Mouse (Mus musculus): ENCODE measurements around the gene Pdlim3. TPM values are rescaled to one million over a fixed set of nuclear protein-coding genes. Genes with fewer than 3 reads are reported as not detected.

The Pdlim3 gene
- polyA plus RNA-seq, 1 experiment from 2014 or later: 134 TPM

DNA sequence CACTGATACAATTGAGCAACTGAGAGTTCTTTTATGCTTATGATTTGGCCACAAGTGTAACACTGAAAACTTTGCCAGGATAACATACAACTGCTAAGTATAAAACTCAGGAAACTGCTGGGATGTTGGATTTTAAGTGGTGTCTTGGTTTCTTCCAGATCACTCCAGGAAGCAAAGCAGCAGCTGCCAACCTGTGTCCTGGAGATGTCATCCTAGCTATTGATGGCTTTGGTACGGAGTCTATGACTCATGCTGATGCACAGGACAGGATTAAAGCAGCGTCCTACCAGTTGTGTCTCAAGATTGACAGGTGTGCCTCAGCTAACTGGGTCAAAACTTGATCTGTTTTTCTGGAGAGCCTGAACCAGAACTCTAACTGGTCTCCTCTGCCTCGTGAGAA lies 11.3 kb downstream of the Pdlim3 start:
- no peaks in the 10 kb centered on the region for H3K27me3 ChIP-seq (replicated peaks; ENCODE audit: control insufficient read depth, insufficient read depth, low read length)
- WGBS: 79% methylated on average over 3 of the region's 3 CpGs
- no peak for ATAC-seq
- no peak overlapping the region for H3K27ac ChIP-seq (ENCODE audit: low read depth, low read length)
- H3K4me2 ChIP-seq (replicated peaks; ENCODE audit: low read depth): no peak overlapping the region
- no peak overlapping the region for H3K4me3 ChIP-seq (ENCODE audit: low read depth, low read length)
- H3K9ac ChIP-seq (ENCODE audit: low read depth, low read length): no peak overlapping the region
- TF ChIP-seq CTCF (IDR thresholded peaks at IDR 0.05; ENCODE audit: low read depth): no peak
- H3K9me3 ChIP-seq (ENCODE audit: control insufficient read depth): no peaks in the 10 kb centered on the region
- no peaks in the 10 kb centered on the region for H3K4me1 ChIP-seq (replicated peaks; ENCODE audit: control insufficient read depth, insufficient read depth, low read length)
- no peaks in the 10 kb centered on the region for H3K36me3 ChIP-seq (ENCODE audit: control insufficient read depth, insufficient read depth)

DNA sequence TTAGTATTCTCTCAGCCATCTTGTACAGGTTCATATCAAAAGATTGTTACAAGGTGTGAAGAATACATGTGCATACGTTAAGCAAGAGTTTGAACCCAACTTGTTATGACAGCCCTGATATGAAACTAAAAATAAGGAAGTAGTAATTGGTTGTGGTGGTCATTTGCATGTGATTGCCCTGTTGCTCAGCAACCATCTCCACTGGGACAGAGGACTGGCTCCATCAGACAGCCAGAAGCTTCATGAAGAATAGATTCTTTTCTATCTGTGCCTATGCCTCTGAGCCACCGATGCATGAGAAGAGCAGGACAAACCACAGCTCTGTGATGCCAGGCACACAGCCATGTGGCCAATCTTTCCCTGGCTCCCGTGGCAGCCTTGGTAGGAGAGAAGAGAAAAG lies 14.5 kb downstream of the Pdlim3 start:
- H3K4me1 ChIP-seq (replicated peaks; ENCODE audit: control insufficient read depth, insufficient read depth, low read length): no peaks in the 10 kb centered on the region
- no peak overlapping the region for H3K27ac ChIP-seq (ENCODE audit: low read depth, low read length)
- no peak for ATAC-seq
- no peaks in the 10 kb centered on the region for H3K36me3 ChIP-seq (ENCODE audit: control insufficient read depth, insufficient read depth)
- H3K4me2 ChIP-seq (replicated peaks; ENCODE audit: low read depth): no peak overlapping the region
- no peak overlapping the region for H3K9ac ChIP-seq (ENCODE audit: low read depth, low read length)
- 75% methylated on average over 3 of the region's 3 CpGs for WGBS
- TF ChIP-seq CTCF (IDR thresholded peaks at IDR 0.05; ENCODE audit: low read depth): no peak
- no peaks in the 10 kb centered on the region for H3K27me3 ChIP-seq (replicated peaks; ENCODE audit: control insufficient read depth, insufficient read depth, low read length)
- H3K4me3 ChIP-seq (ENCODE audit: low read depth, low read length): no peak overlapping the region
- no peaks in the 10 kb centered on the region for H3K9me3 ChIP-seq (ENCODE audit: control insufficient read depth)

DNA sequence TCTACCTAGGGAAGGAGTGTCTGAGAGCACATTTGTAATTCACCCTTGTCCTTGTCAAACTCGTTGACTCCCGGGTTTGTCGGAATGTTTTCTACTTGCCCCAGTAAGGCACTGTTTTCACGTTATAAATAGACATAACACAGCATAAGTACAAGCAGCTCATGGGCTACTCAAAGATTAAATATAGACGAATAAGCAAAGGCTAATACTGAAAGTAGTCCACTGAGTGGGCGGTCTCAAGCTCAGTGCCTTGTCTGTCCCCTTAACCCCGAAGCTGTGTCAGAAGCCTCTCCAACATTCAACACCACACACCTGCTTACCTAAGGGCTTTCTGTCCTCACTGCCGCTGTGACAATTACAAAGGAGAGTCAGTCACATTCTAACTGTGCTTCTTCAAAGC lies 16.4 kb downstream of the Pdlim3 start:
- Histone ChIP-seq H3K4me3 (ENCODE audit: low read depth, low read length) (no peak overlapping the region), H3K36me3 (ENCODE audit: control insufficient read depth, insufficient read depth) (no peaks in the 10 kb centered on the region), H3K27me3 (replicated peaks; ENCODE audit: control insufficient read depth, insufficient read depth, low read length) (no peaks in the 10 kb centered on the region), H3K9ac (ENCODE audit: low read depth, low read length) (no peak overlapping the region), H3K27ac (ENCODE audit: low read depth, low read length) (no peak overlapping the region), H3K4me2 (replicated peaks; ENCODE audit: low read depth) (no peak overlapping the region), H3K4me1 (replicated peaks; ENCODE audit: control insufficient read depth, insufficient read depth, low read length) (no peaks in the 10 kb centered on the region), H3K9me3 (ENCODE audit: control insufficient read depth) (no peaks in the 10 kb centered on the region)
- TF ChIP-seq CTCF (IDR thresholded peaks at IDR 0.05; ENCODE audit: low read depth): no peak
- ATAC-seq: no peak
- WGBS: 75% methylated on average over 8 of the region's 8 CpGs

GRCm38 (mm10) chr8:45903659-45904058 lies 18.4 kb downstream of the Pdlim3 start:
- 19% methylated on average over 3 of the region's 3 CpGs for WGBS
- H3K27ac ChIP-seq (ENCODE audit: low read depth, low read length): no peak overlapping the region
- no peak overlapping the region for H3K4me2 ChIP-seq (replicated peaks; ENCODE audit: low read depth)
- TF ChIP-seq CTCF (IDR thresholded peaks at IDR 0.05; ENCODE audit: low read depth): no peak
- no peaks in the 10 kb centered on the region for H3K27me3 ChIP-seq (replicated peaks; ENCODE audit: control insufficient read depth, insufficient read depth, low read length)
- no peak overlapping the region for H3K9ac ChIP-seq (ENCODE audit: low read depth, low read length)
- no peaks in the 10 kb centered on the region for H3K4me1 ChIP-seq (replicated peaks; ENCODE audit: control insufficient read depth, insufficient read depth, low read length)
- H3K36me3 ChIP-seq (ENCODE audit: control insufficient read depth, insufficient read depth): no peaks in the 10 kb centered on the region
- no peak overlapping the region for H3K4me3 ChIP-seq (ENCODE audit: low read depth, low read length)
- no peaks in the 10 kb centered on the region for H3K9me3 ChIP-seq (ENCODE audit: control insufficient read depth)
- ATAC-seq: no peak

DNA sequence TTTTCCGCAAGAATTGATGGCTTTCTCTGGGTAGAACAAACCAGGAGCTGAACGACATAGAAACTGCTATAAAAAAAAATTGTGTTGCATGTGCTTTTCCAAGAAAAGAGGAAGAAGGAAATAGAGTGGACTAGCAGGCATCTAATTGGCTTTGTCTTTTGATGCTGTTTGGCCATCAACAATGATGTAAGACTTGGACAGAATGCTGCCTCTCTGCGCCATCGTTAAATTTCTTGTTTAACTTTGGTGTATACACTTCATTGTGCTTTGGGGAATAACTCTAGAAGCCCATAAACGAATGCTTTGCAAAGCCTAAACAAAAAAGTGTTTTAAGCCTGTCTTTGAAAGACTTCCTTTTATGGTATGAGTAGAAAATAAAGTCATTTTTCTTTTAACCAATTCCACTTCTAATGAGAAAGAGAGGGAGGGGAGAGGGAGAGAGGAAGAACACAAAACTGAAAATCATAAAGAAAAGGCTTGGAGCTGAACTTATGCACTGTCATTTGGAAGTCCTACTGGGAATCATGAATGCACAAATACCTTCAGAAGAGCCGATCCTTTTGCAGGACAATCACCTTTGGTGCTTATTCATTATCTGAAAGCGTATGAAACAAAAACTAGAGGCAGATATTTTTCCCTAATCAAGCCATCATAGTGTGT lies 20.5 kb downstream of the Pdlim3 start:
- Histone ChIP-seq H3K36me3 (ENCODE audit: control insufficient read depth, insufficient read depth) (no peaks in the 10 kb centered on the region), H3K4me3 (ENCODE audit: low read depth, low read length) (no peak overlapping the region), H3K27ac (ENCODE audit: low read depth, low read length) (no peak overlapping the region), H3K9ac (ENCODE audit: low read depth, low read length) (no peak overlapping the region), H3K27me3 (replicated peaks; ENCODE audit: control insufficient read depth, insufficient read depth, low read length) (no peaks in the 10 kb centered on the region), H3K4me1 (replicated peaks; ENCODE audit: control insufficient read depth, insufficient read depth, low read length) (no peaks in the 10 kb centered on the region), H3K4me2 (replicated peaks; ENCODE audit: low read depth) (no peak overlapping the region), H3K9me3 (ENCODE audit: control insufficient read depth) (no peaks in the 10 kb centered on the region)
- ATAC-seq: no peak
- no peak for TF ChIP-seq CTCF (IDR thresholded peaks at IDR 0.05; ENCODE audit: low read depth)
- 62% methylated on average over 7 of the region's 7 CpGs for WGBS

DNA sequence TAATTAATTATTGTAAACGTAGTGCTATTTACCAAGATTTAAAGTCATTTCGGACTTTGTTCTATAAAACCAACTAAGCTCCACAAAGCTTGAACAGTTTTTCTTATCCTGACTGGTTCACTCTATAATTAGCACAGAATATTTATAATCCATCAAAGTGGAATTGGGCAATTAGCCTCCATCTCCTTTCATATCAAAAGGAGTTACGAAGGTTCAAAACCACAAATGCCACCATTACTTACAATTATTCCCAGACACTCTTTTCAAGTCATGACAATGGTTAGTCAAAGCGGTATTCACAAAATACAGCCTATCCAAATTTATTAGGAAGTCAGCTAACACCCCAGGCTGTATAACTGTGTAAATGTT lies 21.0 kb downstream of the Pdlim3 start:
- H3K9ac ChIP-seq (ENCODE audit: low read depth, low read length): no peak overlapping the region
- no peak overlapping the region for H3K4me2 ChIP-seq (replicated peaks; ENCODE audit: low read depth)
- TF ChIP-seq CTCF (IDR thresholded peaks at IDR 0.05; ENCODE audit: low read depth): no peak
- 83% methylated on average over 4 of the region's 4 CpGs for WGBS
- H3K36me3 ChIP-seq (ENCODE audit: control insufficient read depth, insufficient read depth): no peaks in the 10 kb centered on the region
- no peak for ATAC-seq
- no peaks in the 10 kb centered on the region for H3K27me3 ChIP-seq (replicated peaks; ENCODE audit: control insufficient read depth, insufficient read depth, low read length)
- H3K4me3 ChIP-seq (ENCODE audit: low read depth, low read length): no peak overlapping the region
- H3K27ac ChIP-seq (ENCODE audit: low read depth, low read length): no peak overlapping the region
- no peaks in the 10 kb centered on the region for H3K9me3 ChIP-seq (ENCODE audit: control insufficient read depth)
- no peaks in the 10 kb centered on the region for H3K4me1 ChIP-seq (replicated peaks; ENCODE audit: control insufficient read depth, insufficient read depth, low read length)

GRCm38 (mm10) chr8:45913707-45914106 lies 28.4 kb downstream of the Pdlim3 start:
- Histone ChIP-seq H3K27me3 (replicated peaks; ENCODE audit: control insufficient read depth, insufficient read depth, low read length) (no peaks in the 10 kb centered on the region), H3K27ac (ENCODE audit: low read depth, low read length) (no peak overlapping the region), H3K36me3 (ENCODE audit: control insufficient read depth, insufficient read depth) (no peaks in the 10 kb centered on the region), H3K4me2 (replicated peaks; ENCODE audit: low read depth) (no peak overlapping the region), H3K4me1 (replicated peaks; ENCODE audit: control insufficient read depth, insufficient read depth, low read length) (no peaks in the 10 kb centered on the region), H3K9me3 (ENCODE audit: control insufficient read depth) (no peaks in the 10 kb centered on the region), H3K9ac (ENCODE audit: low read depth, low read length) (no peak overlapping the region), H3K4me3 (ENCODE audit: low read depth, low read length) (no peak overlapping the region)
- ATAC-seq: no peak
- WGBS: 88% methylated on average over 11 of the region's 11 CpGs
- TF ChIP-seq CTCF (IDR thresholded peaks at IDR 0.05; ENCODE audit: low read depth): no peak
